Mouse (Mus musculus) small intestine, adult 2 months (tissue): ENCODE results near the gene Mak. TPM values are rescaled to one million over a fixed set of nuclear protein-coding genes. Genes with fewer than 3 reads are reported as not detected.

Experiments
- H3K27ac ChIP-seq: fragments of 200-500 bp; 2 replicates; pipeline ENCODE4 v1.5.1; 2012; ENCODE audit warnings: low read depth, low read length, control low read depth, inconsistent platforms; ENCODE audit not compliant: insufficient read depth
- H3K27me3 ChIP-seq: fragments of 200-500 bp; 2 replicates; pipeline ENCODE4 v1.6.1; 2012; ENCODE audit warnings: mild to moderate bottlenecking, moderate library complexity, low read length, inconsistent platforms; ENCODE audit not compliant: control insufficient read depth, insufficient read depth
- H3K36me3 ChIP-seq: fragments of 200-500 bp; 2 replicates; pipeline ENCODE4 v1.6.1; 2012; ENCODE audit warnings: mild to moderate bottlenecking, low read length, control low read depth, inconsistent platforms; ENCODE audit not compliant: control insufficient read depth, insufficient read depth
- H3K4me1 ChIP-seq: fragments of 200-500 bp; 2 replicates; pipeline ENCODE4 v1.6.1; 2012; ENCODE audit warnings: low read length, inconsistent platforms, mixed read lengths; ENCODE audit not compliant: control insufficient read depth, insufficient read depth, insufficient read length
- H3K4me3 ChIP-seq: fragments of 200-500 bp; 2 replicates; pipeline ENCODE4 v1.5.1; 2012; ENCODE audit warnings: low read depth, mild to moderate bottlenecking, control low read depth, inconsistent platforms, low read length, moderate library complexity
- CTCF ChIP-seq: fragments of 200-500 bp; IDR thresholded peaks from 2 replicates; pipeline ENCODE4 v1.5.1; 2012; ENCODE audit warnings: low read depth, mild to moderate bottlenecking, control low read depth, inconsistent platforms, low read length, moderate library complexity, mixed read lengths; ENCODE audit not compliant: insufficient replicate concordance, insufficient read length; ENCODE audit errors: extremely low read depth
- POLR2A ChIP-seq: fragments of 200-500 bp; IDR thresholded peaks from 2 replicates; pipeline ENCODE4 v1.6.1; 2012; ENCODE audit warnings: low read depth, mild to moderate bottlenecking, control low read depth, inconsistent platforms, low read length, moderate library complexity
- WGBS: fragments of 180-500 bp; shearing (Covaris S2); methylation state at CpG from one replicate; pipeline ENCODE4 v1.1.7; 2018; 5-methylcytosine and 5-hydroxymethylcytosine counted together
- polyA plus RNA-seq: library from polyadenylated mRNA; depleted of rRNA; stranded (reverse); fragments of >200 nt; gene quantifications from 2 replicates; pipeline ENCODE4 v1.2.3, GENCODE M21; 2012

The Mak gene
- polyA plus RNA-seq, 1 experiment: not detected

- no peaks in the 10 kb centered on the region for H3K36me3 ChIP-seq
- TF ChIP-seq CTCF: no peak
- no peak for TF ChIP-seq POLR2A
- no peaks in the 10 kb centered on the region for H3K4me1 ChIP-seq
- peaks cover 6% of the 10 kb centered on the region; the same call in 1 of the 2 replicates for H3K27me3 ChIP-seq
- 72% methylated on average over 5 of the region's 5 CpGs for WGBS
- H3K27ac ChIP-seq: no peak overlapping the region
- H3K4me3 ChIP-seq: no peak overlapping the region
These were observed 5.7 kb downstream of the Mak start for GRCm38 (mm10) chr13:41073819-41074218.

- no peaks in the 10 kb centered on the region for H3K36me3 ChIP-seq
- no peak overlapping the region for H3K27ac ChIP-seq
- H3K4me3 ChIP-seq: no peak overlapping the region
- no peaks in the 10 kb centered on the region for H3K4me1 ChIP-seq
- no peaks in the 10 kb centered on the region for H3K27me3 ChIP-seq
- WGBS: 90% methylated on average over 11 of the region's 11 CpGs
- TF ChIP-seq POLR2A (no peak), CTCF (no peak)
These were observed 7.9 kb downstream of the Mak start for GRCm38 (mm10) chr13:41071617-41072016.

DNA sequence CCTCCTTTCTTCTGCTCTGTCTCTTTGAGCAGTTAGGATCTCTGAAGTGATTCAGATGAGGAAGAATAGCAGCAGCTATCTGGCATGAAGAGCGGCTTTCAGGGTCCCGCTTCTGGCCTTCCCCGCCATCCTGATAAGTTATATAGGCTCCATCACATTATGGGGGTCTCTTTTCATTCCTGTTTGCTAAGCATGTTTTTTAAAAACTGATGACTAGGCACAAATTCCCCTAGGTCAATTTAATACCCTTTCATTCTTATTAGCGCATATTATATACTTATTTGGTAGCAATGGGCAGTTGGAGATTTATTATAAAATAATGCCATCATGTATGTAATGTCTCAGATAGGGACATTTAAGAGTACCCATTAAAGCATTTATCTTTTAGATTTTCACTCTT is 11.9 kb downstream of the Mak start:
- TF ChIP-seq POLR2A: no peak
- no peak for TF ChIP-seq CTCF
- 99% methylated on average over 4 of the region's 4 CpGs for WGBS
- Histone ChIP-seq H3K36me3 (no peaks in the 10 kb centered on the region), H3K4me1 (no peaks in the 10 kb centered on the region), H3K4me3 (no peak overlapping the region), H3K27ac (no peak overlapping the region), H3K27me3 (no peaks in the 10 kb centered on the region)

GRCm38 (mm10) chr13:41051965-41052364 is 27.5 kb downstream of the Mak start:
- no peaks in the 10 kb centered on the region for H3K4me1 ChIP-seq
- TF ChIP-seq POLR2A (no peak), CTCF (no peak)
- no peaks in the 10 kb centered on the region for H3K36me3 ChIP-seq
- no peak overlapping the region for H3K27ac ChIP-seq
- H3K27me3 ChIP-seq: no peaks in the 10 kb centered on the region
- 75% methylated on average over 5 of the region's 5 CpGs for WGBS
- no peak overlapping the region for H3K4me3 ChIP-seq

- WGBS: 78% methylated on average over 6 of the region's 6 CpGs
- H3K36me3 ChIP-seq: no peaks in the 10 kb centered on the region
- TF ChIP-seq CTCF: no peak
- no peak for TF ChIP-seq POLR2A
- H3K4me3 ChIP-seq: no peak overlapping the region
- H3K27me3 ChIP-seq: no peaks in the 10 kb centered on the region
- no peak overlapping the region for H3K27ac ChIP-seq
- H3K4me1 ChIP-seq: no peaks in the 10 kb centered on the region
These were observed 32.2 kb downstream of the Mak start for GRCm38 (mm10) chr13:41047280-41047679.

GRCm38 (mm10) chr13:41045901-41046300 is 33.6 kb downstream of the Mak start:
- WGBS: 81% methylated on average over 8 of the region's 8 CpGs
- Histone ChIP-seq H3K36me3 (no peaks in the 10 kb centered on the region), H3K27ac (no peak overlapping the region), H3K4me3 (no peak overlapping the region), H3K4me1 (no peaks in the 10 kb centered on the region), H3K27me3 (no peaks in the 10 kb centered on the region)
- no peak for TF ChIP-seq POLR2A
- TF ChIP-seq CTCF: no peak

GRCm38 (mm10) chr13:41042511-41042910 is 37.0 kb downstream of the Mak start:
- no peaks in the 10 kb centered on the region for H3K4me1 ChIP-seq
- H3K27me3 ChIP-seq: no peaks in the 10 kb centered on the region
- no peak for TF ChIP-seq CTCF
- TF ChIP-seq POLR2A: no peak
- no peak overlapping the region for H3K27ac ChIP-seq
- H3K36me3 ChIP-seq: no peaks in the 10 kb centered on the region
- 88% methylated on average over 4 of the region's 4 CpGs for WGBS
- H3K4me3 ChIP-seq: no peak overlapping the region

- 70% methylated on average over 5 of the region's 5 CpGs for WGBS
- no peak for TF ChIP-seq CTCF
- no peak for TF ChIP-seq POLR2A
- no peaks in the 10 kb centered on the region for H3K27me3 ChIP-seq
- H3K36me3 ChIP-seq: no peaks in the 10 kb centered on the region
- no peak overlapping the region for H3K27ac ChIP-seq
- no peaks in the 10 kb centered on the region for H3K4me1 ChIP-seq
- no peak overlapping the region for H3K4me3 ChIP-seq
These were observed 49.4 kb downstream of the Mak start for GRCm38 (mm10) chr13:41030098-41030497.

DNA sequence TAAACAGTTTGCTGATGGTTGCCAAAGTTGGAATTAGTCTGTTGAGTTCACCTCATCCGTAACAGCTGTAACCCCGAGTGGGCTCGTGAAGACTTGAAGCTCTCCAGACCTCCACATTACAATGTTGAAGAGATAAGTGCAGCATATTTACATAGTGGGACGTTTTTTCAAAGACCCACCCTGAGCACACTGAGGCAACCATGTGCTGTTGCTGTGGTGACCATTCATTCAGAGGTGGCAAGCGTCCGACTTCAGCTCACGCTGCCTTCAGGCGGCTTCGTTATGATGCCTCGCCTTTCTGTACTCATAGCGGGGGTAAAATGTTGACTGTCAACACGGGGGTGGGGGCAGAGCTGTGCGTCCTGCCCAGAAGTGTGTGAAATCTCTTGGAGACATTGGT is 57.4 kb downstream of the Mak start:
- Histone ChIP-seq H3K27me3 (no peaks in the 10 kb centered on the region), H3K36me3 (peaks cover 40% of the 10 kb centered on the region), H3K27ac (no peak overlapping the region), H3K4me3 (no peak overlapping the region), H3K4me1 (peaks cover 6% of the 10 kb centered on the region)
- TF ChIP-seq POLR2A: no peak
- TF ChIP-seq CTCF: no peak
- 69% methylated on average over 13 of the region's 13 CpGs for WGBS
